Mouse (Mus musculus) lung, adult 18-20 months (tissue): ENCODE results near the gene Lnpep.

Source experiments
- DNase-seq, 2 experiments: peaks; one replicate each; pipeline ENCODE4 v3.0.0; 2022; ENCODE audit warnings: mixed read lengths in 2 of 2

Gene Lnpep

GRCm38 (mm10) chr17:17490820-17491621 is 133.8 kb downstream of the Lnpep start:
- DNase-seq = no peak

- no peak for DNase-seq
Measured at GRCm38 (mm10) chr17:17485789-17486188, 139.1 kb downstream of the Lnpep start.
